Mouse (Mus musculus): ENCODE data around the gene Gemin6.
A peak's percentile ranks its signal among the peaks of the same experiment; 100 is the strongest.
"Not testable (repeated sequence)": the region's sequence is repeated elsewhere in the genome, so short reads cannot be mapped to it uniquely, and the experiment has no call there.

The Gemin6 gene

DNA sequence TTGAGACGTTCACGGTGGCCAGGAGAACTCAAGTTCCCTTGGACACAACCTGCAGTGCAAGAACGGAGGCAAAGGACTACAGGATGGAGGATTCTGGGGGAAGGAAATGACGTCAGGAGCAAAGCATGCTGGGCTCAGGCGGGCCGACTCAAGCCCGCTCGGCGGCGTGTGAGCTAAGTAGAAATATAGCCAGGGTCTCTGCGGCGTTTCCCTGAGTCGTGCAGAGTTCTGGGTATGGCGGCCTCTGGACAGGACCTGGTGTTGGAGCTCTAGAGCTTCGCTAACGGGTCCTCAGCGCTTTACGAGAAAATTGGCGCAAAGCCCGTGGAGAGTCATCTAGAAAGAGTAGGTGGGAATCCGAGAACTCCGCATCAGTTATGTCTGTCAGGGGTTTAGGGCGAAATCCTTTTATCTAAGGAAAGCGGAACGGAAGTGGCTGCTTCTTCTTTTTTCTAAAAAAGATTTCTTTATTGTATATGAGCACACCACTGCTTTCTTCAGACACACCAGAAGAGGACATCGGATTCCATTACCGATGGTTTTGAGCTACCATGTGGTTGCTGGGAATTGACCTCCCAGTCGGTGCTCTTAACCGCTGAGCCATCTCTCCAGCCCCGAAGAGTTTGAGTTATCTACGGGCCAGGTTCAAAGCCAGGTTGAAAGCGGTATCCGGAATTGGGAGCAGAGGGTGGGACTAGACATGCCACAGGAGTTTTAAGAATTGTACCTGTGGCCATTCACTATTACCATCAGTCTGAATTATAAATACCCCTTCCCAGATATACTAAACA, at the start of gene Gemin6:
Gene Gemin6 (plus strand): TSS at position 116 of the 791 bp plus-strand sequence.
- DNase-seq (ENCODE audit: low spot score): peak; percentile 86

DNA sequence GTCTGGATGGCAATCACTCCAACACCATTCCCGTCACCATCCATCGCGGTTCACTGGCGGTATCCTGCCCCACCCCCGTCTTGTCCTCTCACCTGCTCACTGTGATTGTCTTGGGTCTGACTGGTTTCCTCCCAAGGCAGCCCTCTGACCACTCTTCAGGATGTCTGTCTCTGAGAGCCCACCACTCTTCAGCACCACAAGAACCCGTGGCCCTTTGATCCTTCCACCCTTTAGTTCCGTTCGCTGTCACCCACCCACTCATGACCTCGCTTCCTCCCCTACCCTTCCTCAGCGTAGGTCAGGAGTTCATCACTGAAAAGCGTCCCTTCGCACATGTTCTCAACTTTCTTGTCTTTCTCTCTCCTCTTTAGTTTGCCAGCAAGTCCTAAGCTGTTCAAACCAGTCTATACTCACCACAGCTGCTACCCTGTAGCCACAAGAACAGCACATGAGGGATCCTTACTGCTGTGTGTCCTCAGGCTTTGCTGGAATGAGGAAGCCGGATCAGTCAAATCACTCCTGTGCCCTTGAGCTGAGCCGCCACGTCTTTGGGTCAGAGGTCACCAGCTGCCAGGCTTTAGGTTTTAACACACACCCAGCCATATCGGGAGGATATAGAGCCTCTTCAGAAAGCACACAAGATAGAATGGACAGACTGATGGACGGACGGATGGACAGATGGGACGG, 49.4 kb upstream of the Gemin6 start:
- no peak for DNase-seq (ENCODE audit: low spot score)

DNA sequence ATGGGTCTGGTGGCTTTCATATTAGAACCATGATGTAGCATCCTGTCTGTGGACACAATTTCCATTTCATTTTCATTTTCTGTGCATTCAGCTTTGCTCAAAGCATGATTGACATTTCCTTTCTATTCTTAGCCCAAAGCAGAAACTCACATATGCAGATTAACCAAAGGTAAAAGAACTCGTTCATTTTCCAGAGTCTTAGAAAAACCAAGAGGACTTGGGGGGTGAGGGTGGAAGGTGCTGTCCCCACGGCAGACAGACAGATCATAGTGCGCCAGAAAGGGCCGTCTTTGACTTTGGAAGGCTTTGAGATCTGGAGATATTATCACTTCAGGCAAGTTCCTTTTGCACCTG, 48.9 kb upstream of the Gemin6 start:
- no peak for DNase-seq (ENCODE audit: low spot score)

DNA sequence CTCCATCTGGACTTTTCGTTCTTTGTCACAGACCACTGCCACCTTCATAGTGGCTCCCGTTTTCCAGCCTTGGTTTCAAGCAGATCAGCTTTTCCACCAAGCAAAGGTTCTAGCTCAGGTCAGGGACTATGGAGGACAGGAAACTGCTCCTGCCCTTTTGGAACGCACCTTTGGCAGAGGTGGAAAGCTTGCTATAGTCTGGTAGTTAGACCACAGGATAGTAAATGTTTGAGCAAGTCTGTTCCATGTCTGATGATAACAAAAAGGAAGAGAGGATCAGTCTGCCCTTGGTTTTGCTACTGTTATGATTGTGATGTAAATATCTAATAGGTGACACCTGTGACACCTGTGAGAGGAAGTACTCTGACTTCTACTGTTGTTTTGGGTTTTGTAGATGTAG, 48.3 kb upstream of the Gemin6 start:
- DNase-seq (ENCODE audit: low spot score): no peak

DNA sequence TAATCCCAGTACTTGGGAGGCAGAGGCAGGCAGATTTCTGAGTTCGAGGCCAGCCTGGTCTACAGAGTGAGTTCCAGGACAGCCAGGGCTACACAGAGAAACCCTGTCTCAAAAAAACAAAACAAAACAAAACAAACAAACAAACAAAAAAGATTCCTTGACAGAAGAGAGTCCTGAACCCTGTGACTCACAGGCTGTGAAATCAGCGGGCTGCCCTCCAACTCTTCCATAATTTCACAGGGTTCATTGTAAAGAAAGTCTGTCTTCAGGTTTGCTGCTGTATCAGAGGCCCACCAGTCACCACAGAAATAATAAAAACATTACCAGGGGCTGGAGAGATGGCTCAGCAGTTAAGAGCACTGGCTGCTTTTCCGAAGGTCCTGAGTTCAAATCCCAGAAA, 45.4 kb upstream of the Gemin6 start:
- not testable (repeated sequence) for DNase-seq (ENCODE audit: low spot score)

DNA sequence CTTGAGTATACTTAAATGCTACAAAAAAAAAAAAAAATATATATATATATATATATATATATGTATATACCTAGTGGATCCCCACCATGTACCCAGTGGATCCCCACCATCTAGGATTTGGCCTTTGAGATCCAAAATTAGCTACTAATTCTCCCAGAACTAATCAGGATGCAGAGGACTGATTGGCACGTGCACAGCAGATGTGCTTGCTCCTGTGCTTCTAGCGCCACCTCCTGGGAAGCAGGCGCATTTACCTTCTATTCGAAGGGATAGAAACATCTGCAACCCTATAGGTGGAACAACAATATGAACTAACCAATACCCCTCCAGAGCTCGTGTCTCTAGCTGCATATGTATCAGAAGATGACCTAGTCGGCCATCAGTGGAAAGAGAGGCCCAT, 44.3 kb upstream of the Gemin6 start:
- DNase-seq (ENCODE audit: low spot score): peak; percentile 75

DNA sequence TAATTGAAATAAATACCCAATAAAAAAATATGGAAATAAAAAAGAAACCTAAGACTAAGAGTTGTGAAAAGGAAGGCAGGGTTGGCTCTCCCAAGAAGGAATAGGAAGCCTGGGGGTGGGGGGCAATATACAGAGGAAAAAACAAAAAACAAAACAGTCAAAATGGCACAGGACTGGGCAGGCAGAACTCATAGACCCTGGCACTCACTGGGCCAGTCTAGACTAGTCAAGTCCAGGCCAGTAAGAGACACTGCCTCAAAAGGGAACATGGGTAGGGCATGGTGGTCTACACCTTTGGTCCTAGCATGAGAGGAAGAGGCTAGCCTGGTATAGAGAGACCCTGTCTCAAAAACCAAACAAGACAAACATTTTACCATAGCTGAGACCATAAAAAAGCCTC, 43.8 kb upstream of the Gemin6 start:
- no peak for DNase-seq (ENCODE audit: low spot score)

DNA sequence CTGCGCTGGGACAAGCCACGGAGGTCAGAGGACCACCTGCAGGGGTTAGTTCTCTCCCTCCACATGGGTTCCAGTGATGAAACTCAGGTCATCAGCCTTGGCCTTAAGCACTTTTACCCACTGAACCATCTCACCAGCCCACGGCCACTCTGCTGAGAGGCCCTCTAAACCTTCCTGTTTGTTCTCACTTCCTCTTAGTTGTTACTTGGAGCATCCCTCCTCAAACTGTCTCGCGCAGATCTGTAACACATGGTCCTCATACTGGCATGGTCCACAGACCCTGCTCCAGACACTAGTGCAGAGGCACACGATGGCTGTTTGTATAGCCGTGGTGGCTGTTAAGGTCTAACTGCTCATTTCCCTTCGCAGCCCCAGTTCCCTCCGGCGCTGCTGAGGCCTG, 40.6 kb upstream of the Gemin6 start:
- no peak for DNase-seq (ENCODE audit: low spot score)

DNA sequence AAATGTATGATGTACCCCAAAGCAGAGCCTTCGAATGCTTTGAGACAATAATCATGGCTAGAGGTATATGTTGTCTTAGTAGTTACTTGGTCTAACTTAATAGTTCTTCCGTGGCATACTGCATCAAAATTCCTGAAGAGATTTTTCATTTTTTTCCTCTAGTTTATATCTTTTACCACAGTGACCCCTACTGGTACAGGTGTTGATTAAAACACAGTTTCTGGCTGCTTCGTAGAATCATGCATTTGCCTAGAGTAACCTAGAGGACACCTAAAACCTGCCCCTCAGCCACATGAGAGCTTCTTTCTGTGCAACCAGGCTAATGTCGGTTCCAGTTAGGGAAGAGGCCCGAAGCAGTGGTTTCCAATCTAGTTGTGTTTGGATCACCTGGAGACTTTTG, 31.2 kb upstream of the Gemin6 start:
- DNase-seq (ENCODE audit: low spot score): no peak

DNA sequence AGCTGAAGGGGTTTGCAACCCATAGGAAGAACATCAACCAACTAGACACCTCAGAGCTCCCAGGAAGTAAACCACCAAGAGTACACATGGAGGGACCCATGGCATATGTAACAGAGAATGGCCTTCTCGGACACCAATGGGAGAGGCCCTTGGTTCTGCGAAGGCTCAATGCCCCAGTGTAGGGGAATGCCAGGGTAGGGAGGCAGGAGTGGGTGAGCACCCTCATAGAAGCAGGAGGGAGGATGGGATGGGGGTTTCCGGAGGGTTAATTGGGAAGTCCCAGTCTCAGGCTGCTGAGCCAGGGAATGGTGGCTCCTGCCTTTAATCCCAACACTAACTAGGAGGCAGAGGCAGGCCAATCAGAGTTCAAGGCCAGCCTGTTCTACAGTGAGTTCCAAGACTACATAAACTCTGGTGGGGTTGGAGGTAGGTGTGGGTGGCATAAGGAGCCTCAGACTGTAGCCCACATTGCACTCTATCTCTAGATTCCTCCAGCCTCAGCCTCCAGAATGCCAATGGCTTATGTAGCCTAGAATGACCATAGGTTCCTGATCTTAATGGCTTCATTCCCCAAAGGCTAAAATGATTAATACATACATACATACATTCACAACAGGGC, 25.0 kb upstream of the Gemin6 start:
- no peak for DNase-seq (ENCODE audit: low spot score)

DNA sequence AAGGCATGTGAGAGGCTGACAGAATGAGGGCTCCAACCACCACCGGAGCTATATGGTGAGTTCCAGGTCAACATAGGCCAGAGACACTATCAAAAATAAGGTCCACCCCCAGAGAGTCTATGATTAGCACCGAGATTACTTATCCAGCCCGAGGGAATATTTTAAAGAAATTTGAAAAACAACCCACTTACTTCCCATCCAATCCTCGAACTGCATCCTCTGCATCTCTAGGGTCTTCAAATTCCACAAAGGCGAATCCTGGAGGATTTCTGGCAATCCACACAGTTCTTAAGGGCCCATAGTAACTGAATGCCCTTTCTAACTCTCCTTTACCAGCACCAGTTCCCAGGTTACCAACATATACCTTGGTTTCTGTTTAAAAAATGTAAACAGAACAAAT, 18.6 kb upstream of the Gemin6 start:
- no peak for DNase-seq (ENCODE audit: low spot score)

DNA sequence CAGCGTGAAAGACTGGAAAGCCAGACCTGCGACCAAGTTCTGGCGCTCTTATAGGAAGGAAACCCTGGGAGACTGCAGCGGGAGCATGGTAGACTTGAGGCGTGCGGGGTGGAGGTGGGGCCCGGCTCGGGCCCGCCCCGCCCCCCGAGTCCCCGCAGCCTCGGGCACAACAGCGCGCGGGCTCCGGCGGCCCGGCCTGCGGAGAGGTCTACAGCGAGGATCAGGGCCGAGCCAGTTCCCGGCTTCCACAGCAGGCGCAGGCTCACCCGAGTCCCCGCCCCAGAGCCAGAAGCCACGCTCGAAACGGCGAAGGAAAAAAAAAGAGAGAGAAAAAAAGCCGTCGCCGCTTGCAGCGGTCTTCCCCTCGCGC, 18.0 kb upstream of the Gemin6 start:
- DNase-seq (ENCODE audit: low spot score): peak; percentile 41

DNA sequence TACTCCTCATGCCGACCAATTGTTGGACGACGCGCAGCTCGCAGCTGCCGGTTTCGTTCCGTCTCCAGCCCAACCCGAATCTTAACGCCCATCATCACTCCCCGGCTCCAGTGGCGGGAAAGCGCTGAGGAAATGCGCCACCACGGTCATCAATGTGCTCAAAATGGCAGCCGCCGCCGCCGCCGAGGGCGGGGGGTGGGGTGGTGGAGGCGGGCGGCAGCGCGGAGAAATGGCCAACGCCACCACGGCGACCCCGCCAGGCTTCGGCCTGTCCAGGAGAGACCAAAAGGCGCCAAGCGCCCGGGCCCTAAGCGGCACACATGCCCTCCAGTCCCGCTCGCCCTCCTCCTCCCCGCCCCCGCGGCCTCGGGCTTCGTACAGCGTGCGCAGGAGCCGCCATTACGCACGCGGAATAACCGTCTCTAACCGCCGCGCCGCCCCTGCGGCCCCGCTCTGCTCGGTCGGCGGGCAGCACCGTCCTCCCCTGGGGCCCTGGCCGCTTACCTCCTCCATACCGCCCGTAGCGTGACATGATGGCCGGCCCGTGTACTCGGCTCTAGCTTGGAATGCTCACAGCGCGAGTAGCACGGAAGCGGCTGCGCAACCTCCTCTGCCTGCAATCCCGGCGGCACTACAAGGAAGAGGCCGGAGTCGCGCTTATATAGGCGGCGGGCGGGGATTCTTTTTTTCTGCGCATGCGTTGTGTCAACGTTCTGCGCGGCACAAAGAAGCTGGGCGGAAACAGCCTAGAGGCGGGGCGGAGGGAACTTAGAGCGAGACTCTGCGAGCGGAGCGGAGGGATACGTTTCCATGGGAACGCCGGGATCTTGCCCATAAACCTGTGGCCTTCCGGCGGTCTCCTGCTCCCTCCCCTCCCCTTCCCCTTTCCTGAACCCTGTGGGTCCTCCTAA, 17.3 kb upstream of the Gemin6 start, which contains the start of the genes Srsf7 and Ttc39d:
Gene Srsf7 (minus strand): TSS at position 637 of the 911 bp plus-strand sequence.
Gene Ttc39d (plus strand): TSS at position 790 of the 911 bp plus-strand sequence.
- DNase-seq (ENCODE audit: low spot score): peak; percentile 98

DNA sequence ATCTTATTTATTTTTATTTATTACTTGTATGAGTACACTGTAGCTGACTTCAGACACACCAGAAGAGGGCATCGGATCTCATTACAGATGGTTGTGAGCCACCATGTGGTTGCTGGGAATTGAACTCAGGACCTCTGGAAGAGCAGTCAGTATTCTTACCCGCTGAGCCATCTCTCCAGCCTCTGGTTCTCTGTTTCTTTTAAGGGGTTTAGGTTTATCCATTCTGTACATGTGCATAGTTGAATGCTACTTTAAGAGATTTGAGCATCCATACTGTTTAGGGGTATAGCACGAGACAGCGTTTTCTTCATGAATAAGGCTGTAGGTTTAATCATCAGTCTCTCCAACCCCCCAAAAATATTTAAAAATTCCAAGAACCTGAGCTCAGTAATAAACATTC, 10.2 kb upstream of the Gemin6 start:
- not testable (repeated sequence) for DNase-seq (ENCODE audit: low spot score)

DNA sequence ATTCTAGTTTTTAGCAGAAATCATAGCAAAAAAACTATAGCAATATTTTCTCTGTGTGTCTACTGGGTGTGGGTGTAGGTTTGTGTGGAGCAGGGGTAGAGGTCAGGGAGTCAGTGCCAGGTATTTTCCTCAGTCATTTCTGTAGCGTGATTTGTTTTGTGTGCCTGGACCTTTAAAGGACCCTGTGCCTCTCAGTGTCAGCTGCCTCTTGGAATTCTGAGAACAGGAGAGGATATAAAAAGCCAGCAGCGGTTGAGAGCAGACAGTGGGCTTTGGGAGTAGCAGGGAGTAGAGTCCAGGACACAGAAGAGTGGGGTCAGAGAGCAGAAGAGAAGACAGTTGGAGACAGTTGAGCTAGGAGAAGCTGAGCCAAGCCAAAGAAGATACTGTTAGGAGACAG, 4.1 kb upstream of the Gemin6 start:
- no peak for DNase-seq (ENCODE audit: low spot score)

DNA sequence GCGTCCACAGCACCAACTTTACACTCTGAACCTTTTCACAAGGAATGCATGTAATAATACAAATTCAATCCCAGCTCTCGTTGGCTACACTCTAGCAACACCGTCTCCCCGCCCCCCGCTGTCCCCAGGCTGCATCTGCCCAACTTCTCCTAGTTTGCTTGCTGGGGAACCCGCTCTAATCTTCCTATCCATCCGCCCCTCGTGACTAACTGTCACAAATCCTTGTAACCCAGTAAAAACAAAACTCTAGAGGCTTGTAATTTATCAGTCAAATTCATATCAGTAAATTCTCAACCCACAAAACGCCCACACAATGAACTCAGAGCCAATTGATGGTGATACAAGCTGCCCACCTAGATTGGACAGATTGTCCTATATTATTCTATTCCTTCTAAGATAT, 3.0 kb upstream of the Gemin6 start:
- no peak for DNase-seq (ENCODE audit: low spot score)

DNA sequence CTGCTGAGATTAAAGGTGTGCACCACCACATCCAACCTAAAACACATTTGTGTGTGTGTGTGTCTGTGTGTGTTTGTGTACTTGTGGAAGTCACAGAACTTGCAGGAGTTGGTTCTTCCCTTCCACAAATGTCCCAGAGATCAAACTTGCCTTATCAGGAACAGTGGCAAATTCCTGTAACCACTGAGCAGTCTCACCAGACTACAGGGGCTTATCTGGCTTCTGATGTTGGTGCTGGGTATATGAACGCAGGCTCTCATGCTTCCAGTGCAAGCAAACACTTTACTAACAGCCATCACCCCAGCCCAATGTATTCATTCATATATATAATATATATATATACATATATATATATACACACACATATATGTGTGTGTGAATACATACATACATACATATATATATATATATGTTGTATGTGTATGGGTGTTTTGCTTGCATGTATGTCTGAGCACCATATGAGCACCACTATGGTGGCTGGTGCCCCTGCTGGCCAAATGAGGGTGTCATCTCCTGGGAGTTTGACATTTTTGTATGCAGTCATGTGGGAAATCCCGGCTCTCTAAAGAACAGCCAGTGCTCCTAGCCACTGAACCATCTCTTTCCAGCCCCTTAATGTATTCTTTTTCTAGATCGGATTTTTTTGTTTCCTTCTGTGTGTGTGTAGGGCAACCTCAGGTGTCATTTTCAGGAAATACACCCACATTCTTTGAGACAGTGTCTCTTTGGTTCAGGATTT, 2.2 kb upstream of the Gemin6 start:
- no peak for DNase-seq (ENCODE audit: low spot score)

DNA sequence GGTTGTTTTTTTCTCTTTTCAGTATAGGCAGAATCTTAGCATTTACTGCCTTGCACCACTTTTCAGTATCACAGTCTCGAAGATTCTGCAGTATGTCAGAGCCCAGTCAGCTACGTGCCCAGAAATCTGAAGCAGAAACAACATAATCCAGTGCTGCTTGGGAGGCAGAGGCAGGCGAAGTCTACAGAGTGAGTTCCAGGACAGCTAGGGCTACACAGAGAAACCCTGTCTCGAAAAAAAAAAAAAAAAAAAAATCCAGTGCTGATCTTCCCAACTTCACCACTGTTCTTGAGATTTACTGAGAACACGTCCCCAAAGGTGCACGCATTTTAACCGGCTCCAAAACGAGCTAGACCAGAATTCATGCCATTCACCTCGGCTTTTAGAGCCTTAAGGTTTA, 412 bp upstream of the Gemin6 start:
- no peak for DNase-seq (ENCODE audit: low spot score)

DNA sequence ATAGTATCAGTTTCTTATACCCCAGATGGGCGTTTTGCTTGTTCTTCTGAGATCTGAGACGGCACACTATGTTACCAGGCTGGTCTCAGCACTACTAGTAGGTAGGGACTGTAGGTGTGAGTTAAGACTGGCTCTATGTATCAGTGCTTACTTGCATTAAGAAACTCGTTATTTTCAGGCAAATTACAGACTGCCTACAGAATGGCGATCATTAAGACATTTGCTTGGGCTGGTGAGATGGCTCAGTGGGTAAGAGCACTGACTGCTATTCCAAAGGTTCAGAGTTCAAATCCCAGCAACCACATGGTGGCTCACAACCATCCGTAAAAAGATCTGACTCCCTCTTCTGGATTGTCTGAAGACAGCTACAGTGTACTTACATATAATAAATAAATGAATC, 901 bp downstream of the Gemin6 start:
- DNase-seq (ENCODE audit: low spot score): not testable (repeated sequence)

DNA sequence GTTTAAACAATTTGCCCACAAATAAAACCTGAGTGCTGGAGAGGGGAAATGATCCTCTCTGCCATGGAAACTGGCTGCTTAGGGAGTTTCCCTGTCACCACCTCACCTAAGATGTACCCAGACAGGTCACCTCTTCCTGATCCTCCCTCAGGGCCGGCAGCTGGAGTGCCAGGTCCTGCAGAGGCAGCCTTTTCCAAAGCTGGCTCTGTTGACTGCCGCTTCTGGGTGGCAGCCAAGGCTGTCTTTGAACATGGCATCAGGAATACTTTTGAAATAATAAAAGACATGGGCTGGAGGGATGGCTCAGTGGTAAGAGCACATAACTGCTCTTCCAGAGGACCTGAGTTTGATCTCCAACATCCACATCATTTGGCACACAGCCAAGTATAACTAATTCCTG, 5.2 kb downstream of the Gemin6 start:
- DNase-seq (ENCODE audit: low spot score): no peak

DNA sequence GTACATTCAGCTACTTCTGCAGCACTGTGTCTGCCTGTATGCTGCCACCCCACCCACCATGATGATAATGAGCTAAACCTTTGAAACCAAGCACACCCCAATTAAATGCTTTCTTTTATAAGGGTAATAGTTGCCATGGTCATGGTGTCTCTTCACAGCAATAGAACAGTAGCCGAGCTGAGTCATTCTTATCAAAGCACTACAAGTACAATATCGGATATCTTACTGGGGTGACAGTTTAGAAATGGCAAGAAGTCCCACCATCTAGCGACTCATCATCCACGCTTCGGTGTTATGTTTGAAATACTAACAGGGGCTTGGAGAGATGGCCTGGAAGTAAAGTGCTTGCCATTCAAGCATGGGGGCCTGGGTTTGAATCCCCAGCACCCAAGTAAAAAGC, 9.6 kb downstream of the Gemin6 start:
- no peak for DNase-seq (ENCODE audit: low spot score)

DNA sequence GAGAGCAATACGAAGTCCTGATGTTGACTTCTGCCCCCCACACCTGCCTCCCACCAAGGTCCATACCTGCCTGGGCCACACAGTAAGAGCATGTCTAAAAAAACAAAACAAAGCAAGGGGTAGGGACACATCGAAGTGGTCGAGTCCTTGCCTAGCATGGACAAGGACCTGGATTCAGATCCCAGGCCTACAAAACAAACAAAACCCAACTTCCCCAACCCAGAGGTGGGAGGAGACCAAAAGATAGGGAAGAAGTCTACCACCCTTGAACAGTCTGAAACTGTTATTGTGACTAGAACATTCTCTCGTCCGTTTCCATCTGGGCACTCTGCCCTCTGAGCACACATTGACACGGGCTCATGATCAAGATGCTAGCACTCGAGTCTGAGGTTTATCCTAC, 10.1 kb downstream of the Gemin6 start:
- no peak for DNase-seq (ENCODE audit: low spot score)
